Mouse (Mus musculus) neural tube, embryonic 11.5 days (tissue): ENCODE measurements around the gene Slc29a4. TPM values are rescaled to one million over a fixed set of nuclear protein-coding genes. Genes with fewer than 3 reads are reported as not detected.

Source experiments
- ATAC-seq: fragments of 200-750 bp; cut with Nextera tagmentation; 2 replicates; pipeline ENCODE4 v1.8.0; 2017; ENCODE audit warnings: moderate number of reproducible peaks, mild to moderate bottlenecking, moderate TSS enrichment, moderate library complexity; ENCODE audit not compliant: insufficient read depth, low FRiP score, low TSS enrichment
- DNase-seq: peaks from one replicate; pipeline ENCODE4 v3.0.0-alpha.2; 2015; ENCODE audit warnings: low spot score
- H3K27ac ChIP-seq: fragments of 300-500 bp; sonication (generic); 2 replicates; pipeline ENCODE4 v1.5.1; 2014; ENCODE audit warnings: low read depth, mild to moderate bottlenecking, low read length
- H3K27me3 ChIP-seq: fragments of 300-500 bp; sonication (generic); 2 replicates; pipeline ENCODE4 v1.6.1; 2014; ENCODE audit warnings: mild to moderate bottlenecking, low read length, mixed read lengths; ENCODE audit not compliant: control insufficient read depth, insufficient read depth
- H3K36me3 ChIP-seq: fragments of 300-500 bp; sonication (generic); 2 replicates; pipeline ENCODE4 v1.6.1; 2014; ENCODE audit warnings: mild to moderate bottlenecking, low read length, moderate library complexity, mixed read lengths; ENCODE audit not compliant: control insufficient read depth, insufficient read depth
- H3K4me1 ChIP-seq: fragments of 300-500 bp; sonication (generic); 2 replicates; pipeline ENCODE4 v1.6.1; 2014; ENCODE audit warnings: low read length, mixed read lengths; ENCODE audit not compliant: control insufficient read depth, insufficient read depth
- H3K4me2 ChIP-seq: fragments of 300-500 bp; sonication (generic); 2 replicates; pipeline ENCODE4 v1.6.1; 2014; ENCODE audit warnings: low read depth, mild to moderate bottlenecking, moderate library complexity
- H3K4me3 ChIP-seq: fragments of 300-500 bp; sonication (generic); 2 replicates; pipeline ENCODE4 v1.5.1; 2014; ENCODE audit warnings: low read depth, low read length
- H3K9ac ChIP-seq: fragments of 300-500 bp; sonication (generic); 2 replicates; pipeline ENCODE4 v1.6.1; 2014; ENCODE audit warnings: mild to moderate bottlenecking, low read length
- H3K9me3 ChIP-seq: fragments of 300-500 bp; sonication (generic); 2 replicates; pipeline ENCODE4 v1.6.1; 2016; ENCODE audit warnings: low read length; ENCODE audit not compliant: control insufficient read depth
- WGBS: fragments of 180-500 bp; shearing (Covaris S2); extraction: QIAGEN DNeasy Blood & Tissue Kit; methylation state at CpG from one replicate; pipeline ENCODE4 v1.1.7; 2014; 5-methylcytosine and 5-hydroxymethylcytosine counted together
- polyA plus RNA-seq: library from polyadenylated mRNA; unstranded; fragments of >200 nt; fragmentation: Nextera tagmentation; extraction: Ambion mirVana; gene quantifications from 2 replicates; pipeline ENCODE4 v1.2.1, GENCODE M21; 2014

Slc29a4 gene
- 36.9 and 39.4 TPM in 2 replicates for polyA plus RNA-seq

GRCm38 (mm10) chr5:142692248-142692647 lies at the start of gene Slc29a4:
TSS of gene Slc29a4 (plus strand) at chr5:142692512.
- Histone ChIP-seq H3K27ac (no peak within 1 kb of the TSS), H3K4me1 (no peaks in the 10 kb centered on the region), H3K27me3 (no peaks in the 10 kb centered on the region), H3K4me2 (no peak within 1 kb of the TSS), H3K9me3 (no peaks in the 10 kb centered on the region), H3K4me3 (no peak within 1 kb of the TSS), H3K36me3 (no peaks in the 10 kb centered on the region), H3K9ac (no peak within 1 kb of the TSS)
- WGBS = 40% methylated on average over 14 of the region's 14 CpGs
- no peak for ATAC-seq
- DNase-seq = no peak

- no peak overlapping the region for H3K4me3 ChIP-seq
- DNase-seq = no peak
- 0 out of 2 replicates have a peak, but pooled peaks cover 6% of the 10 kb centered on the region for H3K4me1 ChIP-seq
- H3K27me3 ChIP-seq = no peaks in the 10 kb centered on the region
- no peak overlapping the region for H3K4me2 ChIP-seq
- H3K36me3 ChIP-seq = no peaks in the 10 kb centered on the region
- ATAC-seq = no peak
- no peaks in the 10 kb centered on the region for H3K9me3 ChIP-seq
- WGBS = 90% methylated on average over 7 of the region's 7 CpGs
- H3K27ac ChIP-seq = no peak overlapping the region
- H3K9ac ChIP-seq = no peak overlapping the region
These were observed 44.1 kb upstream of the Slc29a4 start for GRCm38 (mm10) chr5:142648162-142648561.

GRCm38 (mm10) chr5:142649460-142650050 lies 42.8 kb upstream of the Slc29a4 start:
- Histone ChIP-seq H3K36me3 (no peaks in the 10 kb centered on the region), H3K4me2 (no peak overlapping the region), H3K9me3 (no peaks in the 10 kb centered on the region), H3K27me3 (no peaks in the 10 kb centered on the region), H3K9ac (no peak overlapping the region), H3K4me1 (0 out of 2 replicates have a peak, but pooled peaks cover 6% of the 10 kb centered on the region), H3K27ac (peak overlapping the region; percentile 11; the same call in 1 of the 2 replicates), H3K4me3 (no peak overlapping the region)
- ATAC-seq = no peak
- no peak for DNase-seq
- 86% methylated on average over 4 of the region's 4 CpGs for whole genome bisulfite sequencing

DNA sequence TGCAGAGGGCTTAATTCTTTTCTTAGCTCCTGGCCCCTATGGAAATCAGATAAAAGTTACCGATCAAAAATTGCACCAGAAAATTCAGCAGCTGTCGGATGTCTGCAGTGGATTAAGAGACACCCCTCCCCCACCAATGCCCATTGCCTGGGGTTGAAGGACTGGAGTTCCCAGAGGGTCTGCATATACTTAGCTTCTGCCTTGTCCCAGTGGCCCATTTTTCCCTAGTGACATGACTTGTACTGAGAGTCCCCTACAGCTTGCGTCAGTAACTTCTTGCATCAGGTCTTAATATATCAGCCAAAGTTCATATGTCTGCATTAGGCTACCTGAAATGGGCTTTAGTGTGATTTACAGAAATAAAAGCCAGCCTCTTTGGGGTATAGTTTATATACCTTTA lies 41.9 kb upstream of the Slc29a4 start:
- H3K4me1 ChIP-seq = 0 out of 2 replicates have a peak, but pooled peaks cover 6% of the 10 kb centered on the region
- H3K36me3 ChIP-seq = no peaks in the 10 kb centered on the region
- no peak for ATAC-seq
- H3K27me3 ChIP-seq = no peaks in the 10 kb centered on the region
- H3K9ac ChIP-seq = no peak overlapping the region
- no peak overlapping the region for H3K4me3 ChIP-seq
- H3K4me2 ChIP-seq = no peak overlapping the region
- H3K27ac ChIP-seq = no peak overlapping the region
- WGBS = 70% methylated on average over 3 of the region's 3 CpGs
- DNase-seq = no peak
- no peaks in the 10 kb centered on the region for H3K9me3 ChIP-seq

DNA sequence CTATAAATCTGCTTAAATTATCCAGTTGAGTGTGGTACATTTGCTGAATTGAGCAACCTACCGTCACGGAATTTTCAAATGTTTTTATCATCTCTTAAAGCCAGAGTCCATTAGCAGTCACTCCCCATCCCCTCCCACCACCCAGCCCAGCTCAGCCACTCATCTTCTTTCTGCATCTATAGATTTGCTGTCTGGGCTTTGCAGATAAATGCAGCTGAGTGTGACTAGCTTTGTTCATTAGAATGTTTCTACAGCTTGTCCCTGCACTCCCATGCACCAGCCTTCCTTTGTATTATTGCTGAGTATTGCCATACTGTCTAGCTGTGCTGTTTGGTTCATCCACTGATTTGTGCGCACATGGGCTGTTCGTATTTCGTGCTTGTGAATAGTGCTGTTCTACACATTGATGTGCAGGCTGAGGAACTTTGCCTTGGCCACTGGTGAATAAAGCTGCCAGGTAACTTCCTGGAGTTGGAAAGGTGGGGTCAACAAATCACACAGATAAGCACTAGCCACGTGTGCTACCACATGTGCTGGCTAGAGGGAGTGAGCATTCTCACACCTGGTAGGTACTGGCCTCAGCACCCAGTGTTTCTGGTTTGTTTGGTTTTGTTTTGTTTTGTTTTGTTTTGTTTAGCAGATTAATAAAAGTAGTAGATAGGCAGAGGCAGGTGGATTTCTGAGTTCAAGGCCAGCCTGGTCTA lies 41.4 kb upstream of the Slc29a4 start:
- Histone ChIP-seq H3K4me3 (no peak overlapping the region), H3K4me2 (no peak overlapping the region), H3K9ac (no peak overlapping the region), H3K27ac (0 out of 2 replicates have a peak overlapping the region, but pooled peaks have one; percentile 6), H3K27me3 (no peaks in the 10 kb centered on the region), H3K4me1 (0 out of 2 replicates have a peak, but pooled peaks cover 6% of the 10 kb centered on the region), H3K9me3 (no peaks in the 10 kb centered on the region), H3K36me3 (0 out of 2 replicates have a peak, but pooled peaks cover 2% of the 10 kb centered on the region)
- ATAC-seq (no peak), DNase-seq (no peak)
- WGBS = 80% methylated on average over 6 of the region's 6 CpGs

GRCm38 (mm10) chr5:142652266-142652665 lies 40.0 kb upstream of the Slc29a4 start:
- no peak overlapping the region for H3K9ac ChIP-seq
- no peak overlapping the region for H3K27ac ChIP-seq
- no peak overlapping the region for H3K4me3 ChIP-seq
- no peak overlapping the region for H3K4me2 ChIP-seq
- peaks cover 8% of the 10 kb centered on the region; the same call in 1 of the 2 replicates for H3K36me3 ChIP-seq
- 61% methylated on average over 4 of the region's 4 CpGs for WGBS
- DNase-seq (no peak), ATAC-seq (no peak)
- 0 out of 2 replicates have a peak, but pooled peaks cover 6% of the 10 kb centered on the region for H3K4me1 ChIP-seq
- H3K27me3 ChIP-seq = no peaks in the 10 kb centered on the region
- no peaks in the 10 kb centered on the region for H3K9me3 ChIP-seq

GRCm38 (mm10) chr5:142660656-142661434 lies 31.5 kb upstream of the Slc29a4 start:
- WGBS = 89% methylated on average over 7 of the region's 7 CpGs
- ATAC-seq = no peak
- Histone ChIP-seq H3K9me3 (no peaks in the 10 kb centered on the region), H3K36me3 (peaks cover 40% of the 10 kb centered on the region), H3K9ac (no peak overlapping the region), H3K27ac (no peak overlapping the region), H3K27me3 (no peaks in the 10 kb centered on the region), H3K4me1 (no peaks in the 10 kb centered on the region), H3K4me2 (no peak overlapping the region), H3K4me3 (no peak overlapping the region)
- no peak for DNase-seq

DNA sequence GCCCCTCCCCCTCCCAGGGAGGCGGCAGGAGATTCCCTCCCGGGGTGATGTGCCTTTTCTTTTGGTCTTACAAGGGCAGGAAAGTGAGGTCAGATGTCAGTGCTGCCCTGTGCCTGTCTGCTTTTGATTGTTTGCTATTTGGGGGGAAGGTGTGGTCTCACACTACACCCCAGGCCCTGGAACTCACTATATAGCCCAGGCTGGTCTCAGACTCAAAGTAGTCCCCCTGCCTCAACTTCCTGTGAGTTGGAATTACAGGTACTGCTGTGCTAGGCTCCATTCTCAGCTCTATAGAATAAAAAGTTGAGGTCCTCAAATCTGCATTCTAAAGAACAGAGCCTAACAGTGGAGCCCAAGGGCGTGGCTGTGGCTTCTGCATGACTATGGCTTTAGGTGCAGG lies 24.4 kb upstream of the Slc29a4 start:
- Histone ChIP-seq H3K4me2 (no peak overlapping the region), H3K27me3 (no peaks in the 10 kb centered on the region), H3K4me3 (no peak overlapping the region), H3K4me1 (no peaks in the 10 kb centered on the region), H3K9me3 (no peaks in the 10 kb centered on the region), H3K36me3 (peaks cover 15% of the 10 kb centered on the region), H3K9ac (no peak overlapping the region), H3K27ac (no peak overlapping the region)
- 36% methylated on average over 3 of the region's 3 CpGs for WGBS
- DNase-seq = no peak
- no peak for ATAC-seq
